Mouse (Mus musculus): ENCODE results near the gene Tas1r3. TPM values are rescaled to one million over a fixed set of nuclear protein-coding genes. Genes with fewer than 3 reads are reported as not detected.

Tas1r3 gene
- polyA plus RNA-seq, 1 experiment from 2014 or later: 0.43 TPM

- ATAC-seq (replicated peaks; ENCODE audit: low FRiP score, low TSS enrichment, low read depth) (no peak), DNase-seq (ENCODE audit: low spot score) (no peak)
- Histone ChIP-seq H3K9ac (ENCODE audit: low read length) (no peak overlapping the region), H3K36me3 (ENCODE audit: control insufficient read depth, insufficient read depth, low read length) (peaks cover 7% of the 10 kb centered on the region; the same call in 1 of the 2 replicates), H3K4me2 (ENCODE audit: low read length) (no peak overlapping the region), H3K27me3 (replicated peaks; ENCODE audit: control insufficient read depth, insufficient read depth, low read length) (no peaks in the 10 kb centered on the region), H3K4me3 (ENCODE audit: low read depth, low read length) (no peak overlapping the region), H3K4me1 (replicated peaks; ENCODE audit: control insufficient read depth, insufficient read depth, low read length) (peaks cover 30% of the 10 kb centered on the region), H3K9me3 (ENCODE audit: control insufficient read depth, low read length) (no peaks in the 10 kb centered on the region), H3K27ac (ENCODE audit: low read depth) (no peak overlapping the region)
- 92% methylated on average over 4 of the region's 4 CpGs for WGBS
Measured at GRCm38 (mm10) chr4:155833234-155833633, 29.9 kb downstream of the Tas1r3 start.

DNA sequence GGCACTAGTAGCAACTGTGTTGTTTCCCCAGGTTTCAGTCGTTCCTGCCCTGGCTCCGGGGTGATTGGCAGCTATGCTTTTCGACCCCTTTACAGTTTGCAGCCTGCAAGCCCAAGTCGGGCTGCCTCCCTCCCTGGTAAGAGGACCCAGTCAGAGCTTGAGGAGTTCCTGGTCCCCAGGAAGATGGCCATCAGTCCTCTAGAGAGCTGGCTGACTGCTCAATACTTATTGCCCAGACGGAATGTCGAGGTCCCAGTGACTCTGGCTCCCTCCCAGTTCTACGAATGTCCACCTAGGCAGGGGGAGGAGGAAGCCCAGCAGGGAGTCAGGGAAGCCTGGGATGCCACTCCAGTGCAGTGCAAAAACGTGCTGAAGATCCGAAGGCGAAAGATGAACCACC lies 30.8 kb downstream of the Tas1r3 start:
- H3K9me3 ChIP-seq (ENCODE audit: control insufficient read depth, low read length): no peaks in the 10 kb centered on the region
- H3K4me3 ChIP-seq (ENCODE audit: low read depth, low read length): peak overlapping the region; percentile 87
- H3K36me3 ChIP-seq (ENCODE audit: control insufficient read depth, insufficient read depth, low read length): peaks cover 14% of the 10 kb centered on the region
- no peak overlapping the region for H3K27ac ChIP-seq (ENCODE audit: low read depth)
- ATAC-seq (replicated peaks; ENCODE audit: low FRiP score, low TSS enrichment, low read depth) (no peak), DNase-seq (ENCODE audit: low spot score) (no peak)
- H3K9ac ChIP-seq (ENCODE audit: low read length): peak overlapping the region; percentile 77
- WGBS: 61% methylated on average over 10 of the region's 10 CpGs
- no peaks in the 10 kb centered on the region for H3K27me3 ChIP-seq (replicated peaks; ENCODE audit: control insufficient read depth, insufficient read depth, low read length)
- H3K4me1 ChIP-seq (replicated peaks; ENCODE audit: control insufficient read depth, insufficient read depth, low read length): peaks cover 21% of the 10 kb centered on the region
- peak overlapping the region; percentile 95 for H3K4me2 ChIP-seq (ENCODE audit: low read length)

DNA sequence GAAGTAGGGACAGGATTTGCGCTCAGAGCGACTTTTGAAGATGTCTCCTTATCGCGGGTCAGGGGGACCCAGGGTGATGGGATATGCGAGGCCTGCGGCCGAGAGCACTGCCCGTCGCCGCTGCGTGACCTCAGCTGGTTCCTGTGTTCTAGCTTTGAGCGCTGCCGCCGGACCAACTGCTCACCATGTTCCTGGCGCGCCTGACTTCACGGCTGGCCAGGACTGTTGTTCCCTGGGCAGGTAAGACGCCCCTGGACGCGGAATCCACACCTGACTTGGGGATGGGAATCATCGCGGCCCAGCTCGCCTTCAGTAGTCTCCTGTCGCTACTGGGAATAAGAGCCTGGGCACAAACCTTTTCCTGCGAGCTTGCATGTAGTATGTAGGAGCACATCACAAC lies 31.3 kb downstream of the Tas1r3 start:
- Histone ChIP-seq H3K4me2 (ENCODE audit: low read length) (peak overlapping the region; percentile 95), H3K27ac (ENCODE audit: low read depth) (peak overlapping the region; percentile 72), H3K36me3 (ENCODE audit: control insufficient read depth, insufficient read depth, low read length) (peaks cover 17% of the 10 kb centered on the region), H3K4me3 (ENCODE audit: low read depth, low read length) (peak overlapping the region; percentile 87), H3K9ac (ENCODE audit: low read length) (peak overlapping the region; percentile 77), H3K27me3 (replicated peaks; ENCODE audit: control insufficient read depth, insufficient read depth, low read length) (no peaks in the 10 kb centered on the region), H3K4me1 (replicated peaks; ENCODE audit: control insufficient read depth, insufficient read depth, low read length) (peaks cover 19% of the 10 kb centered on the region), H3K9me3 (ENCODE audit: control insufficient read depth, low read length) (no peaks in the 10 kb centered on the region)
- under 1% methylated on average over 25 of the region's 25 CpGs for WGBS
- ATAC-seq (replicated peaks; ENCODE audit: low FRiP score, low TSS enrichment, low read depth) (no peak; the same call in 1 of the 2 replicates), DNase-seq (ENCODE audit: low spot score) (no peak)

- Histone ChIP-seq H3K9ac (ENCODE audit: low read length) (peak within 1 kb of the TSS; percentile 77), H3K36me3 (ENCODE audit: control insufficient read depth, insufficient read depth, low read length) (peaks cover 23% of the 10 kb centered on the region), H3K4me1 (replicated peaks; ENCODE audit: control insufficient read depth, insufficient read depth, low read length) (peaks cover 19% of the 10 kb centered on the region), H3K4me3 (ENCODE audit: low read depth, low read length) (peak within 1 kb of the TSS; percentile 87), H3K4me2 (ENCODE audit: low read length) (peak within 1 kb of the TSS; percentile 95), H3K27me3 (replicated peaks; ENCODE audit: control insufficient read depth, insufficient read depth, low read length) (no peaks in the 10 kb centered on the region), H3K9me3 (ENCODE audit: control insufficient read depth, low read length) (no peaks in the 10 kb centered on the region), H3K27ac (ENCODE audit: low read depth) (peak within 1 kb of the TSS; percentile 72)
- peak; percentile 98 for DNase-seq (ENCODE audit: low spot score)
- ATAC-seq (replicated peaks; ENCODE audit: low FRiP score, low TSS enrichment, low read depth): peak; percentile 91
- WGBS: under 1% methylated on average over 49 of the region's 49 CpGs
Measured at GRCm38 (mm10) chr4:155831205-155831766, 31.9 kb downstream of the Tas1r3 start, which contains the start of gene Aurkaip1. TSS of gene Aurkaip1 (plus strand) at chr4:155831272.

- no peak overlapping the region; the same call in 1 of the 2 replicates for H3K27ac ChIP-seq (ENCODE audit: low read depth)
- peak overlapping the region; percentile 95 for H3K4me2 ChIP-seq (ENCODE audit: low read length)
- DNase-seq (ENCODE audit: low spot score) (no peak), ATAC-seq (replicated peaks; ENCODE audit: low FRiP score, low TSS enrichment, low read depth) (no peak)
- WGBS: 50% methylated on average over 8 of the region's 8 CpGs
- no peaks in the 10 kb centered on the region for H3K9me3 ChIP-seq (ENCODE audit: control insufficient read depth, low read length)
- peaks cover 19% of the 10 kb centered on the region for H3K4me1 ChIP-seq (replicated peaks; ENCODE audit: control insufficient read depth, insufficient read depth, low read length)
- peaks cover 25% of the 10 kb centered on the region for H3K36me3 ChIP-seq (ENCODE audit: control insufficient read depth, insufficient read depth, low read length)
- H3K27me3 ChIP-seq (replicated peaks; ENCODE audit: control insufficient read depth, insufficient read depth, low read length): no peaks in the 10 kb centered on the region
- H3K9ac ChIP-seq (ENCODE audit: low read length): peak overlapping the region; percentile 37; the same call in 1 of the 2 replicates
- peak overlapping the region; percentile 87 for H3K4me3 ChIP-seq (ENCODE audit: low read depth, low read length)
Measured at GRCm38 (mm10) chr4:155830596-155830995, 32.6 kb downstream of the Tas1r3 start.

GRCm38 (mm10) chr4:155829866-155830265 lies 33.3 kb downstream of the Tas1r3 start:
- Histone ChIP-seq H3K9me3 (ENCODE audit: control insufficient read depth, low read length) (no peaks in the 10 kb centered on the region), H3K4me3 (ENCODE audit: low read depth, low read length) (no peak overlapping the region), H3K27ac (ENCODE audit: low read depth) (no peak overlapping the region), H3K36me3 (ENCODE audit: control insufficient read depth, insufficient read depth, low read length) (peaks cover 33% of the 10 kb centered on the region), H3K9ac (ENCODE audit: low read length) (no peak overlapping the region), H3K4me2 (ENCODE audit: low read length) (no peak overlapping the region), H3K27me3 (replicated peaks; ENCODE audit: control insufficient read depth, insufficient read depth, low read length) (no peaks in the 10 kb centered on the region), H3K4me1 (replicated peaks; ENCODE audit: control insufficient read depth, insufficient read depth, low read length) (peaks cover 19% of the 10 kb centered on the region)
- 92% methylated on average over 4 of the region's 4 CpGs for WGBS
- ATAC-seq (replicated peaks; ENCODE audit: low FRiP score, low TSS enrichment, low read depth) (no peak), DNase-seq (ENCODE audit: low spot score) (no peak)

GRCm38 (mm10) chr4:155823443-155823842 lies 39.7 kb downstream of the Tas1r3 start:
- no peak overlapping the region for H3K27ac ChIP-seq (ENCODE audit: low read depth)
- no peaks in the 10 kb centered on the region for H3K9me3 ChIP-seq (ENCODE audit: control insufficient read depth, low read length)
- DNase-seq (ENCODE audit: low spot score) (no peak), ATAC-seq (replicated peaks; ENCODE audit: low FRiP score, low TSS enrichment, low read depth) (no peak)
- no peaks in the 10 kb centered on the region for H3K27me3 ChIP-seq (replicated peaks; ENCODE audit: control insufficient read depth, insufficient read depth, low read length)
- H3K36me3 ChIP-seq (ENCODE audit: control insufficient read depth, insufficient read depth, low read length): peaks cover 90% of the 10 kb centered on the region
- H3K4me1 ChIP-seq (replicated peaks; ENCODE audit: control insufficient read depth, insufficient read depth, low read length): no peaks in the 10 kb centered on the region
- no peak overlapping the region for H3K4me3 ChIP-seq (ENCODE audit: low read depth, low read length)
- no peak overlapping the region for H3K4me2 ChIP-seq (ENCODE audit: low read length)
- H3K9ac ChIP-seq (ENCODE audit: low read length): no peak overlapping the region
- 94% methylated on average over 16 of the region's 16 CpGs for WGBS

GRCm38 (mm10) chr4:155821025-155821424 lies 42.1 kb downstream of the Tas1r3 start:
- DNase-seq (ENCODE audit: low spot score): no peak
- no peaks in the 10 kb centered on the region for H3K4me1 ChIP-seq (replicated peaks; ENCODE audit: control insufficient read depth, insufficient read depth, low read length)
- H3K27ac ChIP-seq (ENCODE audit: low read depth): no peak overlapping the region
- no peak for ATAC-seq (replicated peaks; ENCODE audit: low FRiP score, low TSS enrichment, low read depth)
- 72% methylated on average over 7 of the region's 7 CpGs for WGBS
- peaks cover 97% of the 10 kb centered on the region for H3K36me3 ChIP-seq (ENCODE audit: control insufficient read depth, insufficient read depth, low read length)
- no peaks in the 10 kb centered on the region for H3K27me3 ChIP-seq (replicated peaks; ENCODE audit: control insufficient read depth, insufficient read depth, low read length)
- H3K4me2 ChIP-seq (ENCODE audit: low read length): no peak overlapping the region
- no peak overlapping the region for H3K9ac ChIP-seq (ENCODE audit: low read length)
- H3K4me3 ChIP-seq (ENCODE audit: low read depth, low read length): no peak overlapping the region
- no peaks in the 10 kb centered on the region for H3K9me3 ChIP-seq (ENCODE audit: control insufficient read depth, low read length)

DNA sequence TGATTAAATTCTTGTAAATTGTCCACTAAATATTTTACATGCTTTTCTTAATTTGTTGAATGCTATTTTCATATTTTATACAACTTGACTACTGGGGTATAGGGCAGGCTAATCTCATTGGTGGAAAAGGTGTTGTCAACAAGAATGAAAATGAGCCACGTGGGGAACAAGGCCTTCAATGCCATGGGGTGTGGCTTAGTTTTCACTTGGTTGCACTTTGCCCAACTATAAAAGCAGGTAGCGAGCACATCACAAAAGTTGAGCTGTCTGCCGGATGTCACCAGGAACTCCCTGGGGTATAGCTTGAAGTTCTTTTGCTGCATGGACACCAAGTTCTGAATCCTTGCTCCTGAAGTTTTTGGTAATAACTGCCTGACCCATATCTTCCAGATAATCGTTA lies 45.6 kb downstream of the Tas1r3 start:
- no peaks in the 10 kb centered on the region for H3K27me3 ChIP-seq (replicated peaks; ENCODE audit: control insufficient read depth, insufficient read depth, low read length)
- 79% methylated on average over 4 of the region's 4 CpGs for WGBS
- no peak overlapping the region for H3K4me2 ChIP-seq (ENCODE audit: low read length)
- peaks cover 14% of the 10 kb centered on the region for H3K4me1 ChIP-seq (replicated peaks; ENCODE audit: control insufficient read depth, insufficient read depth, low read length)
- H3K4me3 ChIP-seq (ENCODE audit: low read depth, low read length): no peak overlapping the region
- no peak overlapping the region for H3K27ac ChIP-seq (ENCODE audit: low read depth)
- H3K9me3 ChIP-seq (ENCODE audit: control insufficient read depth, low read length): no peaks in the 10 kb centered on the region
- peaks cover 91% of the 10 kb centered on the region for H3K36me3 ChIP-seq (ENCODE audit: control insufficient read depth, insufficient read depth, low read length)
- DNase-seq (ENCODE audit: low spot score): no peak
- no peak for ATAC-seq (replicated peaks; ENCODE audit: low FRiP score, low TSS enrichment, low read depth)
- H3K9ac ChIP-seq (ENCODE audit: low read length): no peak overlapping the region
